Mouse (Mus musculus) cortical plate, adult 2 months (tissue): ENCODE measurements around the gene Zfp609.

Source experiments
- CTCF ChIP-seq: fragments of 200-500 bp; IDR thresholded peaks from 2 replicates; pipeline ENCODE4 v1.5.1; 2011; ENCODE audit warnings: mild to moderate bottlenecking, control low read depth, low read length; ENCODE audit not compliant: insufficient read depth; ENCODE audit errors: extremely low read depth
- POLR2A ChIP-seq: fragments of 200-500 bp; IDR thresholded peaks from 2 replicates; pipeline ENCODE4 v1.6.1; 2011; ENCODE audit warnings: mild to moderate bottlenecking, low read length, control low read depth; ENCODE audit not compliant: insufficient read depth; ENCODE audit errors: extremely low read depth

GRCm38 (mm10) chr9:65755164-65755563 is 72.2 kb downstream of the Zfp609 start:
- no peak for TF ChIP-seq POLR2A
- TF ChIP-seq CTCF: no peak
